Mouse (Mus musculus) left cerebral cortex, adult 18-20 months (tissue): ENCODE data around the gene Tmem104. TPM values are rescaled to one million over a fixed set of nuclear protein-coding genes. Genes with fewer than 3 reads are reported as not detected.

ENCODE experiments used
- DNase-seq, 2 experiments: peaks; one replicate each; pipeline ENCODE4 v3.0.0; 2021 to 2022; ENCODE audit warnings: low spot score in 2 of 2, mixed read lengths in 1 of 2
- total RNA-seq, 2 experiments: library from RNA; stranded (reverse); gene quantifications; 2 replicates each; pipeline ENCODE4 v1.2.3; 2021

The Tmem104 gene
- total RNA-seq, 2 experiments from 2014 or later: 14.9 to 16.2 TPM

DNA sequence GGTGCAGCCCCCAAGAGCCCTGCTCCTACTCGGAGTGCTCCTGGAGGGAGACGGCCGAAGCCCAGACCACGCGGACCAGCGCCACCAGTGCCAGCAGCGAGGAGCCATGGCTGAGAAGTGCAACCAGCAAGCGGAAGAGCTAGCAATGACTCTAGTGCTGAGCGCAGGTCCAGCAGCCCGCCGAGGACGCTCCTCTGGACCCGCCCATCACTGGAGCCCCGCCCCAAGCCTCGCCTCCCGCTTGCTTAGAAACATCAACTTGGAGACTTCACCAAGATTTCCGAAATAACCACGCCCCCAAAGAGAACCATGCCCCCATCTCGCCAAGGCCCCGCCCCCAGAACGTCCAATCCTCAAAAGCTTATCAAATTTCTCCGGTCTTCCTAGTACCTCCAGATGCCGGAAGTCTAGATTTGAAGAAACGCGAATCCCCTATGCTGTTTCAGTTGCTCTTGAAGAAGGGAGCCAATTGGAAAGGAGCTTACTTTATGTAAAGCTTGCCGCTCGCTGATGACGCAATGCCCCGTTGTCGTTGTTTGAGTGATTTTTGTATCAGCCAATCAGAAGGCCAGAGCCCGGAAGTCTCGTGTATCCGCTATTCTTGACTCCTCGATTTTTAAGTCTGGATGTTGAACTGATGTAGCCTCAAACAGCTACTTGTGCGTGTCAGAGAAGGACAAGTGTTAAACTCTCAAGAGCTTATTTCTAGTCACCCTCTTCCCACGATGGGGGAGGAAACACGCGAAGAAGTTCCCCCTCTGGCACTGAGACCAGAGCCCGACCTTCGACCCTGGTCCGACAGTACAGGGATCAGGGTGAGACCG is 89.7 kb downstream of the Tmem104 start, which contains the start of gene Fdxr:
TSS of gene Fdxr (minus strand) at position 271 of the 824 bp plus-strand sequence.
- DNase-seq: peak; percentile 94 to 97

DNA sequence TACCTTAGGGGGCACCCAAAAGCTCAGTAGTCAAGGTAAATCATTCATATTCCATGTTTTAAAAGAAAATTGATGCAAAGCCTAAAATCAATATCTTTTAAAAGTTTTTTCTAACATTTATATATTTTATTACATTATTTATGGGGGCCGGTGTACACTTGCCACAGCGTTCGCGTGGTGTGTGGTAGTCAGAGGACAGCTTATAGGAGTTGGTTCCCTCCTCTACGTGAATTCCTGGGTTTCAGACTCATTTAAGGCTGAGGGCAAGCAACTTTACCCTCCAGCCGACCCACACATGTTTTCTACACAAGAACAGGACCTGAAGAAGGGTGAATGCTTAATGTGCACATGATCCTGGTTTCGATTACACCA is 90.3 kb downstream of the Tmem104 start:
- DNase-seq: no peak

DNA sequence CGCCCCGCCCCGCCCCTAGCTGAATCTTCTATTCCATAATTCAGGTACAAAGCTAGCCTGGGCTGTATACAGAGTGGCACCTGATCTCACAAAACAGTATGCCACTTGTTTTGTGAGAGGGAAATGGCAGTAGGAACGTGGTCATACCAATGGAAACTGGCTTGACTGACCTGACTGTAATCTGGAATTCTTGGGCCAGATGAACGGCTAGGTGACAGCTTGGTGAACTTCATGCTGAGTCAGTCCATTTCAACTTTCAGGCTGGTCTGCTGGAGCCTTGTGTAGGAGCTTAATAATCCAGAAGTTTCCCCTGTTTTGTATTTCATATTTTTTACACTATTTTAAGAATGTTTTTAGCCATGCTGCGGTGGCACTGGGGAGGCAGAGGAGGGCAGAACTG is 90.9 kb downstream of the Tmem104 start:
- no peak for DNase-seq

GRCm38 (mm10) chr11:115279726-115280125 is 92.4 kb downstream of the Tmem104 start:
- DNase-seq: no peak

- no peak for DNase-seq
Measured at GRCm38 (mm10) chr11:115282295-115282694, 95.0 kb downstream of the Tmem104 start.

- DNase-seq: no peak
Measured at GRCm38 (mm10) chr11:115282723-115283485, 95.6 kb downstream of the Tmem104 start.

GRCm38 (mm10) chr11:115283486-115283765 is 96.1 kb downstream of the Tmem104 start:
- no peak for DNase-seq

DNA sequence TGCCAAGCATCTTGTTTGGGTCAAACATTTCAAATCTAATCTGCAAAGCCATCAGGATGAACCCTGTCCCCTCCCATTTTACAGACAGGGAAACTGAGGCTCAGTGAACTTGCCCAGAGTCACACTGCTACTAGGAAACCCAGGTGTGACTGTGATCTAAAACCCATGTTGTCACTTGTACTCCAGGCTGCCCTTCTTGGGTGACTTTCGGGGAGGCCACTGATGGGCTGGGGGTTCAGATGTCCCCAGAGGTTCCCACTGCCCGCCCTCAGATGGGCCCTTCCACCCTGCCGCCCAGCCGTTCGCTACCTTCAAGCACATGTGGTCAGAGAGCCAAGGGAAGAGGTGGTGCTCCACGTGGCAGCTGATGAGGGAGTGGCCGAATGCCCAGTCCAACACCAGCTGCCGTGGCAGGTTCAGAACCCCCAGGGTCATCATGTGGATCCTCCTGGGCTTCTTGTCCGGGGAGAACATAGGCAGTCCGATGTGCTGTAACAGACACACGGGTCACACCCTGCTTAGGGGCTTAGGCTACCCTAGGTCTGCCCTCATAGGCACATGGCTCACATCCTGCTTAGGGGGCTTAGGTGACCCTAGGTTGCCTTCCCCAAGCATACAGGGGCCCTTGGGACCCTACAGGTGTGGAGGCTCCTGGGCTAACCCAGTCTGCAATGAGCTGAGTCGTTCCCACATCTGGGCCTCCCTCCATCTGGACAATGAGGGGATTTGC is 96.8 kb downstream of the Tmem104 start:
- DNase-seq: no peak

GRCm38 (mm10) chr11:115285282-115285681 is 98.0 kb downstream of the Tmem104 start:
- no peak for DNase-seq

DNA sequence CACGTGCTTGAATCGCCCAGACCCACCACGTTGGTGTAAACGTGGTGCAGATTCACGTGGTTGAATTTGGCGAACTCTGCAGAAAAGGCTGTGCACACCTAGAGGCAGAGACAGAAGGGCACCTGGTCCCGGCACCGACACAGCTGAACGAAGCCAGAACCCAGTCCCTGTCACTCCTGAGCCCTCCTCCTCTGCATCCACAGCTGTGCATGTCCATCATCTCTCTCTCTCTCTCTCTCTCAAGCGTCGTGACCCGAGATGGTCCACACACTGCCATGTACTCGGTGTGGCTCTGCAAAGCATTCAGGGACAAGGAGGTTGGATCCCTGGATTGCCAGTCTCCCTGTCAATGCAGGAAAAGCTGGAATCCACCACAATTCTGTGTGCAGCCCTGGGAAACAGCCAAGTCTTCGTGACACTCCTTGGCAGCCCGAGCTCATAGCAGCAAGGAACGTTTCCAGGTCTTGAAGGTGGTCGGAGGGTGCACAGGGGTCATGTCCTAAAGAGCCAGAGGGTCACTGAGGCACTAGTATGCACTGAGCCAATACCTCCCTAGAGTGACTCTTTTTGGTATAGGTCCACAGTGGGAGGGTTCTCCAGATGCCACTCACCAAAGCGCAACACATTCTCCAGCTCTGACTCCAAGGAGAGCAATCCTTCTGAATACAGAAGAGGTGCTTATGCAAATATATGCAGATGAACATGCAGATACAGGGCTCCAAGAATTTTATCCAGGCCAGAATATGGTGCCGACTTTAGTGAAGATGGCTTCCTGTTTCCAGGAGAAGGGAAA is 99.1 kb downstream of the Tmem104 start:
- no peak for DNase-seq

DNA sequence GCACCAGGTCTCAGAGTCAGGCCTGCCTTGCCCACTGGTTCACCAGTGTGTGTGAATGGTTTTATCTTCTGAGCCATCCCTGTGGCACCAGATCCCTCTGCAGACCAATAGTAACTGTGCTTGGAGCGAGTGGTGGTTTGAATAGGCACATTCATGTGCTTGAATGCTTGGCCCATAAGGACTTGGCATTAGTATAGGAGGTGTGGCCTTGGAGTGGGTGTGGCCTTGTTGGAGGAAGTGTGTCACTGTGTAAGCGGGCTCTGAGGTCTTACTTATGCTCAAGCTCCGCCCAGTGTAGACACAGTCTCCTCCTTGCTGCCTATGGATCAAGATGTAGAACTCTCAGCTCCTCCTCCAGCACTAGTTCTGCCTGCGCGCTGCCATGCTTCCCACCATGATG is 100.1 kb downstream of the Tmem104 start:
- no peak for DNase-seq

GRCm38 (mm10) chr11:115288305-115288704 is 101.0 kb downstream of the Tmem104 start:
- no peak for DNase-seq

DNA sequence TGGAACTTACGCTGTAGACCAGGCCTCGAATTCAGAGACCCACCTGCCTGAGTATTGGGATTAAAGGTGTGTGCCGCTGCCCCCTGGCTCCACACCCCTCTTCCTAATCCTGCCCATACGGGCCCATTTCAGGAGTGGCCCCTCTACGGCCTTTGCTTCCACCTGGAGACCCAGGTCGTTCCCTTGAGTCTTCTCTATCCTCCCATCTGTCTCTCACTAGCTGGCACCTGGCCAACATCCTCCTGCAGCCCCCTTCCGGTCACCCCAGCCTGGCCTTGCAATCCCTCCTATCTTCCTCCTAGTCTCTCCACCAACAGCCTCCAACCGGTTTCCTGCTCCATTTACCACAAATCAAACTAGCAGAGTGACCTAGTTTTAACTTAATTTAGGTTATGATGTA is 102.6 kb downstream of the Tmem104 start:
- no peak for DNase-seq

DNA sequence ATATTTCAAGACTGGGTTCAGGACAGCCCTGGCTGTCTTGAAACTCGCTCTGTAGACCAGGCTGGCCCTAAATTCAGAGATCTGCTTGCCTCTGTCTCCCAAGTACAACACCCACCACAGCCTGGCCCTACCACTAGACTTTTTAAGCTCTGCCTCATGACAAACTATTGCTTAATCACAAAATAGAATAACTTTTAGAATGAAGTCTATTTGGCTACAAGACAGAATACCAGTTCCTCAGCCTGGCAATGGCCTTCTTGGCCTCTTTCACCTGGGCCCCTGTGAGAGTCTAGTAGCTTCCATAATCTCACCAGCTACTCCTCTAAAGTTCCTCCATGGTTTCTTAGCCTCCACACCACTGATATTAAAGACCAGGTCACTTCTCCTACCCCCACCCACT is 103.0 kb downstream of the Tmem104 start:
- no peak for DNase-seq

DNA sequence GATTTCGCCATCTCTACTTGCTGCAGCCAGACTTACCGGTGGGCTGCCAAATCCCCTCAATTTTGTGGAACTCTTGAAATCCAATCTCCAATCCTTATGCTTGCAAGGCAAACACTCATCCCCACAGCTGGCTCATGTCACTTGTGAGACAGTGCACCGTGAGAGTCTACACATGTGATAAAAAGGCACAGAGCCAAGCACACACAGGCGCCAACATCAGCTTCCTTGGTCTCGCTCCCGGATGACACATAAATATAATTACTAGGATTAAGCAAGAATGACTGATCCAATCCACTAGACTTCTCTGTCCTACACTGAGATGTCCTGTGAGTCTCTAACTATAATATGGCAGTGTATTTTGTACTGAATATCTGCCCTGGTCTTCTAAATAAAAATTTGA is 103.6 kb downstream of the Tmem104 start:
- DNase-seq: no peak

- no peak for DNase-seq
Measured at GRCm38 (mm10) chr11:115291503-115291902, 104.2 kb downstream of the Tmem104 start.

DNA sequence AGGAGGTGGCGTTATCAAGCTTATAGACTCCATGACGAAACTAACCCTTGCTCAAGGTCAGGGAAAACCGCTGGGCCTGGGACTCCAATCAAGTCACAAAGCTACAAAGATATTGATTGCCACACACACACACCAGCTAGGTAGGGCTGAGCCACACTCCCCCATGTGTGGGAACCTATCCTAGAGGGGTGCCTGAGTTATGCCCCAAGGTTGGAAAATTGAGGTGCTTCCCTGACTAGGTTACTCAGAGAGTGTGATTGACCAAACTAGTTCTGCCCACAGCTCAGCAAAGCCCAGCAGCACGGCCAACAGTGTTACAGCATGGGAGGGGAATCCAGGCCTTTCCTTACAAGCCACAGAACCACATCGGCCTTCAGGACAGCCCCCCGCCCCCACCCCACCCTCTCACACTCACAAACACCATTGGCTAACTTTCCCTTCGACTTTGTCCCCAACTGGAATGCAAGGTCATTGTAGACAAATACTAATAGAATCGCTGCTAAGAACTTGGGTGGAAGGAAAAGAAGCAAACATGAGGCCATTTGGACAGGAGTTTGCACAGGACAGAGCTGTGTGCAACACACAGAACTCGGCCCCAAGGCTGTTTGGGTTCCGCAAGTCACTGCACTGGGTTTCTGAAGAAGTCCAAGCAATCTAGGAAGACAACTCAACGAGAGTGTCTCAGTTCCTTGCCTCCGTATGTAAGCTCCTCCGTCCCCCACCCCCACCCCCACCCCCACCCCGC is 105.5 kb downstream of the Tmem104 start:
- DNase-seq: no peak

- no peak for DNase-seq
Measured at GRCm38 (mm10) chr11:115295939-115296338, 108.7 kb downstream of the Tmem104 start.
